Mouse (Mus musculus): ENCODE measurements around the gene Cacna1c. TPM values are rescaled to one million over a fixed set of nuclear protein-coding genes. Genes with fewer than 3 reads are reported as not detected.

The Cacna1c gene
- polyA plus RNA-seq, 1 experiment from 2014 or later: 6.4 TPM

DNA sequence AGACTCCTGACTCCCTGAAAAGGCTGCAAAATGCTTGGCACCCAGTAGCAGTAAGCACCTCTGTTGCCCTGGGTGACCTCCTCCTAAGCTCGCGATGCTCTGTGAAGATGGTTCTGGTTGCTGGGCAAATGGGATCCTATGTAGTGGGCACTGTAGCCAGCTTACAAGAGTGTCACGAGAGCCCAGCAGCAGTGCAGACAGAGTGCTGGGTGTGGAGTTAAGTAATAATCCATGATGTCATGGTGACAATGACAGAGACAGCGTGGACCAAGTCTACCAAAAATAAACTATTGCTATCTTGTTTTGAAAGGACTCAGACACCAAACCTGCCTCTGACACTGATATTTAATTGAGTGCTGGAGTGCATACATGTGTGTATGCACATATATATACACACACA, 5.4 kb upstream of the Cacna1c start:
- WGBS: 96% methylated on average over 4 of the region's 4 CpGs
- no peak for ATAC-seq (replicated peaks)
- H3K9me3 ChIP-seq: no peaks in the 10 kb centered on the region
- no peak overlapping the region for H3K27ac ChIP-seq (replicated peaks)
- H3K9ac ChIP-seq (replicated peaks): no peak overlapping the region
- H3K4me1 ChIP-seq: peaks cover 43% of the 10 kb centered on the region
- no peaks in the 10 kb centered on the region for H3K27me3 ChIP-seq
- no peak overlapping the region for H3K4me2 ChIP-seq (replicated peaks)
- H3K36me3 ChIP-seq: peaks cover 18% of the 10 kb centered on the region
- no peak overlapping the region for H3K4me3 ChIP-seq

DNA sequence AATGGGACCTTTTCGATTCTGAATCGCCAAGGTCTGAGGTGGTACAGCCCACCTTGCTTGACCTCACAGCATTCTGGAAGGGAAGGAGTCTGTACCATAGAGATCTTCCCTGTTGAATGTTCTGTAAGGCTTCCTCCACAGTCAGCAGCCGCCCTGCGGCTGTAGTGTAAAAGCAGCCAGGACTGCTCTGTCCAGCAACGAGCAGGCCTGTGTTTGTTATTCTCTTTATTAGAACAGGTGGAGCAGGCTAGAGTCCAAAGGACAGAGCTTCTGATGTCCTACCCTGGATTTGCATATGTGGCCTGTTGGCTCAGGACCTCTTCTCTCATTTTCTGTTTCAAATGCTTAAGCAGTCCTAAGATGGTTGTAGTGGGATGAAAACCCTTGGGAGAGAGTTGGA, 4.1 kb upstream of the Cacna1c start:
- no peaks in the 10 kb centered on the region for H3K27me3 ChIP-seq
- WGBS: 83% methylated on average over 5 of the region's 5 CpGs
- H3K4me2 ChIP-seq (replicated peaks): no peak overlapping the region
- H3K27ac ChIP-seq (replicated peaks): no peak overlapping the region
- H3K9me3 ChIP-seq: no peaks in the 10 kb centered on the region
- H3K4me1 ChIP-seq: peaks cover 43% of the 10 kb centered on the region
- H3K36me3 ChIP-seq: peaks cover 21% of the 10 kb centered on the region
- H3K9ac ChIP-seq (replicated peaks): no peak overlapping the region
- no peak overlapping the region for H3K4me3 ChIP-seq
- ATAC-seq (replicated peaks): no peak

DNA sequence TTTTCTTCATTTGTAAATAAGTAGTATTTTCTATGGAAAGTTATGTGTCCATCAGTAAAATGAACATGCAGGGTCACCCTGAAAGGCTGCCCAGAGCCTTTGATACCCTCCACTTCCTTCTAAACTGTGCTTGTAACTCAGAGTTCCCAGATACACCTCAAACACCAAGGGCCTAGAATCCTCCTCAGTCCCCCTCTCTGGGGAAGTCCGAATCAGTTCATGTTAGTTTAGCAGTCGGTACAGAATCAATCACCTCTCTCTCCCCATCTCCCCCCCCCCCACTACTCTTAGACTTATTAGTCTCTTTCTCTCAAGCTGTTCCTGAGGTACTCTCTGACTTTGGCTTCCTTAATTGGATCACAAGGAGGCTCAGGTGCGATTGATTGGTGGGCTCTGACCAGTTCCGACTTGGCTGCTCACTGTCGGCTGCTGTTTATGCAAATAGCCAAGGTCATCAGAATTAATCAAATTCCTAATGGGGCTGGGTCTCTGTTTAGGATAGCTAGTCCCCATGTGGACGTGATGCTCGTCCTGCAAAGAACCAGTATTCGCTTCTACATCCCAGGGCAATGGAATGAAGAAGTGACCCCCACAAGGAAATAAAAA, 3.2 kb upstream of the Cacna1c start:
- peaks cover 19% of the 10 kb centered on the region for H3K36me3 ChIP-seq
- WGBS: 26% methylated on average over 8 of the region's 8 CpGs
- no peaks in the 10 kb centered on the region for H3K9me3 ChIP-seq
- peaks cover 41% of the 10 kb centered on the region for H3K4me1 ChIP-seq
- H3K9ac ChIP-seq (replicated peaks): no peak overlapping the region
- H3K27me3 ChIP-seq: no peaks in the 10 kb centered on the region
- ATAC-seq (replicated peaks): no peak
- H3K4me3 ChIP-seq: no peak overlapping the region
- H3K4me2 ChIP-seq (replicated peaks): no peak overlapping the region
- peak overlapping the region; percentile 74 for H3K27ac ChIP-seq (replicated peaks)

DNA sequence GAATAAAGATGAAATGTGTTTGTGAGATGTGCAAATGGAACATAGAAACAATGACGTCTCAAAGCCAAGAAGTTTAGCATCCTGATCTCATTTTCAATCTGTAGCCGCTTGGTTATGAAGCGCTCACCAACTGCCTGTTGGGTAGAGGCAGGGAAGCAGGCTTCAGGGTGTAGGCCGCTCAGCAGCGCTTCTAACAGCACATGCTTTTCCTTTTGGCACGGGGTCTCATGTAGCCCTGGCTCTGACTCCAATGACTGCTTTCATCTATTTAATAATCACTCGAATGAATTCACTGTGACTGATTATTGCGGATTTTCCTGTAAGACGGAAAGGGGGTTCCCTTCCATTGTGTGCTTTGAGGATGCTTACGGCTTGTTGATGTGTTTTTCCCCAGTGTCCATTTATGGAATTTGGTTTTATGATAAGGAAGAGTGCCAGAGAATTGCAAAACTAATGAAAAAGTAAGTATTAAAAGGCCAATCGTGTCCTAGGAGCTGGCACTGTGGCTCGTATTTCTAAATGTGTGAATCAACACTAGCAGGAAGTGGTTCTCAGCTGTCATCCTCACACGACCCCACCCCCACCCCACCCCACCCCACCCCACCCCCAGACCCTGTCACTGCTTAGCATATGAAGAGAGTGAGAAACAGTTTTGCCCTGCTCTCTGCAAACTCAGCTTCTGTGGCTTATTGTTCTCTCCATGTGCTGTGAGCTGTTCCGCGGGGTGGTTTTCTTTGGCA, 2.5 kb upstream of the Cacna1c start:
- Histone ChIP-seq H3K4me2 (replicated peaks) (no peak overlapping the region; the same call in 1 of the 2 replicates), H3K36me3 (peaks cover 23% of the 10 kb centered on the region), H3K4me1 (peaks cover 41% of the 10 kb centered on the region), H3K27ac (replicated peaks) (peak overlapping the region; percentile 74), H3K4me3 (no peak overlapping the region), H3K27me3 (no peaks in the 10 kb centered on the region), H3K9ac (replicated peaks) (no peak overlapping the region), H3K9me3 (no peaks in the 10 kb centered on the region)
- ATAC-seq (replicated peaks): peak; percentile 89
- WGBS: 17% methylated on average over 15 of the region's 15 CpGs

DNA sequence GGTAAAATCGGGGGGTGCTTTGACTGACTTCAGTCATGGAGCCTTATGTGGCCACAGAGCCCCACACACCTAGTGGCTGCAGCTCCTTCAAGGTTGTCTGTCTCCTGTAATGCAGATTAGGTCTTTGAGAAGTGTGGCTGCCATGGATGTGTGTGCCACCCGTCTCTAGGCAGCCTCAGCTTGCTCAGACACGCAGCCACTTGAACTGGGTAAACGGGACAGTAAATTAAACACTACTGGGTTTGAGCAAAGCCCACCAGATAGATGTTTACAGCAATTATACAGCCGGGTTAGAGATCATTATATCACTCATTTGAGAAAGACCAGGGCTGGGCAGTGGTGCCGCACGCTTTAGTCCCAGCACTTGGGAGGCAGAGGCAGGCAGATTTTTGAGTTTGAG, 1.6 kb downstream of the Cacna1c start:
- Histone ChIP-seq H3K36me3 (peaks cover 36% of the 10 kb centered on the region), H3K4me2 (replicated peaks) (no peak overlapping the region), H3K27ac (replicated peaks) (no peak overlapping the region), H3K4me3 (no peak overlapping the region), H3K9ac (replicated peaks) (no peak overlapping the region), H3K27me3 (no peaks in the 10 kb centered on the region), H3K4me1 (peaks cover 33% of the 10 kb centered on the region), H3K9me3 (no peaks in the 10 kb centered on the region)
- WGBS: 91% methylated on average over 7 of the region's 7 CpGs
- no peak for ATAC-seq (replicated peaks)

DNA sequence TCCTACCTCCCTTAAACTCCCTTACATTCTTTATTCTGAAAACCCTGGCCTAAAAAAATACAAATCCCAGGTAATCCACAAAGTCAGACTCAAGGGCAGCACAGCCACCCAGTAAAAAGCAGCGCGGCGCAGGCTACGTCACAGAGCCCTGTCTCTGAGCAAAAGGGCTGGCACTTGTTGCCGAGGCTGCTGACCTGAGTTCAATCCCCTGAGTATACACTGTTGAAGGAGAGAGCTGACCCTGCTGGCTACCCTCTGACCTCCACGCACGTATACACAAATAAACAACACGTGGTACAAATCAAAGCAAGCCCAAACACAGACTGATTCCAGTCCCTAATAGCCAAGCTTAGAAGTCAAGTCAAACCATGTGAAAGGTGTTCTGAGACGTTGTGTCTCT, 2.1 kb downstream of the Cacna1c start:
- H3K36me3 ChIP-seq: peaks cover 40% of the 10 kb centered on the region

DNA sequence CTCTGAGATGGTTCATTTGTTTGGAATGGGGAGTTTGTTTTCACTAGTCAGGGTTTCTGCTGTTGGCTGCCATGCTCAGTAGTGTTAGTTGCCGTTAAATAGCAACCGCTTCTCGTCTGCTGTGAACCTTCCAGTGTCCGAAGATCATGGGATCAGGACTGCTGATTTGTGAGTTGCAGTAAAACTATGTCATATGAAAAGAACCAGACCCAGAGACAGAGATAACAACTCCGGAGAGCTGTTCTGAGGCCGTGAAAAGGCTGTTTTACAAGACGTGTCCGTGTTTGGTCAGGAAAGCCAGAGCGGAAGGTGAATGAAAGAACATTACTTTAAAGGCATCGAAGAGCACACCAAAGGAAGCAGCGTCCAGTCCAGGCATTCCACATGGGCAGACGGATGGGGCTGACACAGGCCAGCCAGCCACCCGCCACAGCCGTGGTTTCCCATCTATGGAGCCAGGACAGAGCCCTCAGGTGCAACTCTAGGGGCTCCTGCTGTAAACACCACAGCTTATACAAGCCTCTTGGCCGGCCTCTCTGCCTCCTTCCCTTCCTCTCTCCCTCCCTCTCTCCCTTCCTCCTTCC, 2.6 kb downstream of the Cacna1c start:
- H3K4me3 ChIP-seq: no peak overlapping the region
- no peaks in the 10 kb centered on the region for H3K27me3 ChIP-seq
- peaks cover 24% of the 10 kb centered on the region for H3K4me1 ChIP-seq
- no peak overlapping the region for H3K27ac ChIP-seq (replicated peaks)
- H3K36me3 ChIP-seq: peaks cover 40% of the 10 kb centered on the region
- WGBS: 93% methylated on average over 15 of the region's 15 CpGs
- no peak overlapping the region for H3K4me2 ChIP-seq (replicated peaks)
- no peaks in the 10 kb centered on the region for H3K9me3 ChIP-seq
- no peak overlapping the region for H3K9ac ChIP-seq (replicated peaks)
- no peak for ATAC-seq (replicated peaks)

More for the DNA sequence above, 2.1 kb downstream of the Cacna1c start:
- Histone ChIP-seq H3K4me3 (no peak overlapping the region), H3K27ac (replicated peaks) (no peak overlapping the region), H3K4me2 (replicated peaks) (no peak overlapping the region), H3K4me1 (peaks cover 29% of the 10 kb centered on the region), H3K27me3 (no peaks in the 10 kb centered on the region), H3K9me3 (no peaks in the 10 kb centered on the region), H3K9ac (replicated peaks) (no peak overlapping the region)
- 92% methylated on average over 9 of the region's 9 CpGs for WGBS
- ATAC-seq (replicated peaks): no peak

DNA sequence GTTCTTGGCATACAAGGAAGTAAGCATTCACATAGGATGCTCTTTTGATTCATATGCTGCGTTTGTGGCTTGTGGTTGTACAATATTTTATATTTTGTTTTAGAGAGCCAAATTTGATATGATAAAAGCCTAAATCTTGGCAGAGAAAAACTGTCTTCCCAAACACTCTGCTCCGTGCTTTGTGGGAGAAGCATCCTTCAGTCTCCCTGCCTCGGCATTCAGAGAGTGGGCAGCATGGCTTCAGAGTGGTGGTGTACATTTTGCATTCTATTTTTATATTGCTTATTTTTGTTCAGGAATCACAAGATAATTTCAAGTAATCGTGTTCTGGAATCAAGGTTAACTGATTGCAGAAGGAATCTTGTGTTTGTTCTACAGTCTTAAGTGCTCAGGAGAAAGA, 4.7 kb downstream of the Cacna1c start:
- WGBS: 90% methylated on average over 4 of the region's 4 CpGs
- peaks cover 46% of the 10 kb centered on the region for H3K36me3 ChIP-seq

DNA sequence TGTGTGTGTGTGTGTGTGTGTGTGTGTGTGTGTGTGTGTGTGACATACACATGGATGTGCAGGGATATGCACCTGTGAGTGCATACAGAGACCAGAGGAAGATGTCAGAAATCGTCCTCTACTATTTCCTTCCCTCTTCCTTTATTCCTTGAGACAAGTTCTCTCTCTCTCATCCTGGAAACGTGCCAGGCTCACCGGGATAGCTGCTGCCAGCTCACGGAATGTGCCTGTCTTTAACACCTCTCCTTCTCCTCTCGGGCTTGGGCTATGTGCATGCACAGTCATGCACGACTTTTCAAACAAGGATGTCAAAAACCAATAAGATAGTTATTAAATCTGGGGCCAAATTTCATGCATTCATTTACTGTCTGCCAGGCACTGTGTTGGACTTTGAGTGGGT, 8.6 kb downstream of the Cacna1c start:
- Histone ChIP-seq H3K4me1 (no peaks in the 10 kb centered on the region), H3K9ac (replicated peaks) (no peak overlapping the region), H3K4me2 (replicated peaks) (no peak overlapping the region), H3K9me3 (no peaks in the 10 kb centered on the region), H3K36me3 (peaks cover 31% of the 10 kb centered on the region; the same call in 1 of the 2 replicates), H3K4me3 (no peak overlapping the region), H3K27ac (replicated peaks) (no peak overlapping the region), H3K27me3 (no peaks in the 10 kb centered on the region)
- no peak for ATAC-seq (replicated peaks)
- WGBS: 46% methylated on average over 6 of the region's 6 CpGs

More for the DNA sequence above, 4.7 kb downstream of the Cacna1c start:
- Histone ChIP-seq H3K4me1 (0 out of 2 replicates have a peak, but pooled peaks cover 2% of the 10 kb centered on the region), H3K27me3 (no peaks in the 10 kb centered on the region), H3K4me3 (no peak overlapping the region), H3K4me2 (replicated peaks) (no peak overlapping the region), H3K9ac (replicated peaks) (no peak overlapping the region), H3K9me3 (no peaks in the 10 kb centered on the region), H3K27ac (replicated peaks) (no peak overlapping the region)
- no peak for ATAC-seq (replicated peaks)

DNA sequence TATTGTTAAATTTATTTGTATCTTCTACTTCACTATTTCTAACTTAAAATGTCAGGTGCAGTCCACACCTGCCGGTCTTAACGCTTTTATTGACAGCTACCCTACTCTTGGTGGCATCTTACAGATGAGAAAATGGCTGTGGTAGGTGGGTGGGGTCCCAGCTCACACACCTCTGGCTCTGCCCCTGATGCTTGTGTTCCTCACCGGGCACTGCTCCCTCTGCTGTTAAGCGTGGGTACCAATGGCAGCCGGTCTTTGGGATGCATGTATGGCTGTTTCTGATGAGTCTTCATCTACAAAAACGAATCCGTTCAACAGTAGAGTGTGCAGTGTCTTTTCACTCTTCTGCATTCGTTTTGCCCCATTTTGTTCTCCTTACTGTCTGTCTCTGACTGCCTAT, 9.6 kb downstream of the Cacna1c start:
- Histone ChIP-seq H3K27ac (replicated peaks) (no peak overlapping the region), H3K4me3 (no peak overlapping the region), H3K9ac (replicated peaks) (no peak overlapping the region), H3K9me3 (no peaks in the 10 kb centered on the region), H3K4me2 (replicated peaks) (no peak overlapping the region), H3K4me1 (no peaks in the 10 kb centered on the region), H3K27me3 (no peaks in the 10 kb centered on the region), H3K36me3 (peaks cover 31% of the 10 kb centered on the region; the same call in 1 of the 2 replicates)
- 57% methylated on average over 8 of the region's 8 CpGs for WGBS
- ATAC-seq (replicated peaks): no peak

DNA sequence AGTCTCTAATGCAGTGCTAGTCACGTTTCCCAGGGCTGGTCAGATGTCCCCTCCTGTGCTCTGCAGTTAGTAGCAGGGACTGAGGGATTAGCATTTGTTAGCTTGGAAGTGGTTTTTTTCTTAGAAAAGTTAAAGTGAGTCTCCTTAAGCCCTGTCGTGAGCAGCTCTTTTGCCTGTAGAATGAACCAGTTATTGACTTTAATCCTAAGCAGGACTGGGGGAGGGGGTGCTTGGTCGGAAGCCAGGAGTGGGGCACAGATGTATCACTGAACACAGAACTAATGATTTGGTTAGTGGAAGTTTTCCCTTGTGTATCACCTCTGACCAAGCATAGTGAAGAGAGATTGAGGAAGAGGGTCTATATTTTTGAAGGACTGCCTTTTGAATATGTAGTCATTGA, 12.4 kb downstream of the Cacna1c start:
- peaks cover 11% of the 10 kb centered on the region; the same call in 1 of the 2 replicates for H3K36me3 ChIP-seq
- no peaks in the 10 kb centered on the region for H3K4me1 ChIP-seq
- no peak overlapping the region for H3K9ac ChIP-seq (replicated peaks)
- H3K4me3 ChIP-seq: no peak overlapping the region
- no peaks in the 10 kb centered on the region for H3K27me3 ChIP-seq
- H3K27ac ChIP-seq (replicated peaks): no peak overlapping the region
- H3K4me2 ChIP-seq (replicated peaks): no peak overlapping the region
- H3K9me3 ChIP-seq: no peaks in the 10 kb centered on the region
- no peak for ATAC-seq (replicated peaks)
- 25% methylated on average over 3 of the region's 3 CpGs for WGBS

DNA sequence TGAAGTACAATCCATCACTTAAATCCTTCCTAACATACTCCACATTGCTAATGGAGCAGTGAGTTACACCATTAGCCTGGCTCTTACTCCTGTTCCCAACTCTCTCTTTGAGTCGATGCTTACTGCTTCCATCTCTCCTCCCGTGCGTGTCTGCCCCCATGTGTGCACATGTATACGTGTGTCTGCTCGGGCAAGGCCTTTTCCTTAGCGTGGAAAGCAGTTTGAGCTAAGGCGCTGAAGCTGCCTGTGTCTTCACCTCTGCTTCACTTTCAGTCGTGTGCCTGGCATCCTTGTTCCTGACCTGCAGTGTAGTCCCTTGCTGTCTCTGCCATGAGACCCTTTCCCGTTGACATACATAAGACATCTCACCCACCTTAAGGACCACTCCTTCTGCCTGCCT, 14.0 kb downstream of the Cacna1c start:
- no peak overlapping the region for H3K9ac ChIP-seq (replicated peaks)
- H3K9me3 ChIP-seq: no peaks in the 10 kb centered on the region
- no peak for ATAC-seq (replicated peaks)
- H3K4me1 ChIP-seq: no peaks in the 10 kb centered on the region; the same call in 1 of the 2 replicates
- H3K4me3 ChIP-seq: no peak overlapping the region
- no peak overlapping the region for H3K27ac ChIP-seq (replicated peaks)
- no peak overlapping the region for H3K4me2 ChIP-seq (replicated peaks)
- H3K36me3 ChIP-seq: peaks cover 8% of the 10 kb centered on the region; the same call in 1 of the 2 replicates
- no peaks in the 10 kb centered on the region for H3K27me3 ChIP-seq
- 90% methylated on average over 9 of the region's 9 CpGs for WGBS

Data from forebrain, embryonic 15.5 days (tissue).